Mouse (Mus musculus): Measurements from ENCODE around the gene 1700025G04Rik. TPM values are rescaled to one million over a fixed set of nuclear protein-coding genes. Genes with fewer than 3 reads are reported as not detected.
"Not testable (repeated sequence)": the region's sequence is repeated elsewhere in the genome, so short reads cannot be mapped to it uniquely, and the experiment has no call there.

1700025G04Rik gene
- polyA plus RNA-seq, 1 experiment from 2014 or later, result 8.5 TPM

GRCm38 (mm10) chr1:151851051-151851848, 238.7 kb downstream of the 1700025G04Rik start:
- no peaks in the 10 kb centered on the region for H3K36me3 ChIP-seq (ENCODE audit: inconsistent target)
- H3K27ac ChIP-seq, result no peak overlapping the region
- no peak overlapping the region for H3K4me3 ChIP-seq (ENCODE audit: inconsistent target)
- no peaks in the 10 kb centered on the region for H3K79me2 ChIP-seq (ENCODE audit: inconsistent target)
- 90% methylated on average over 19 of the region's 20 CpGs for WGBS (ENCODE audit: missing documents)

DNA sequence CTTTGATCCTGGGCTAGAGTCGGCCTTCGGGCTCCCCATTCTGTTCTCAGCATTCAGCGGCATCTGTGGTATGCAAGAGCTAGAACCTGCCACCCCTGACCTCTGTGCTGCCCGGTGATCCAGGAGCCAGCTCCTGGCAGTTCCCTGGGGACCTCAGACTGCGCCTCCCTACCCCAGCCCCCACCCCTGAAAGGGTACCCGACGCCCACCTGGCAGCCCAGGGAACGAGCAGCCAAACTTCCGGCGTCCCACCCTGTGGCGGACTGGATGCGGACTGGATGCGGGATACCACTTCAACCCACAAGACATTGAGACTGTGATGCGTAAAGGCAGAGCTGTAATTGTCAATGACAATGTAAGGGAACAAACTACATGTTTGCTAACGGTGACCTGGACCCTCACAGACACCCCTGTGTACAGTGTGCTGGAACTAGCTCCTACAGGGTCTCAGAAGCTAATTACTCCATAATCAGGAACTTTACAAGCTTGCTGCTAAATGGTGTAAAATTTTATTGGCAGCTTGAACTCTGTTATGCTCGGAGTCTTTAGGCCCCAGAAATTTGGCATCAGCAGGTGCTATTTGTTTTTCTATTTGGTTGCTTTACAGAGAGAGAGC, 239.8 kb downstream of the 1700025G04Rik start:
- no peaks in the 10 kb centered on the region for H3K36me3 ChIP-seq (ENCODE audit: inconsistent target)
- H3K79me2 ChIP-seq (ENCODE audit: inconsistent target), result no peaks in the 10 kb centered on the region
- H3K27ac ChIP-seq, result no peak overlapping the region
- H3K4me3 ChIP-seq (ENCODE audit: inconsistent target), result no peak overlapping the region
- 91% methylated on average over 16 of the region's 16 CpGs for WGBS (ENCODE audit: missing documents)

- Histone ChIP-seq H3K4me3 (ENCODE audit: inconsistent target) (no peak overlapping the region), H3K36me3 (ENCODE audit: inconsistent target) (no peaks in the 10 kb centered on the region), H3K79me2 (ENCODE audit: inconsistent target) (no peaks in the 10 kb centered on the region), H3K27ac (no peak overlapping the region)
- WGBS (ENCODE audit: missing documents), result 60% methylated on average over 2 of the region's 2 CpGs
These were observed 241.6 kb downstream of the 1700025G04Rik start for GRCm38 (mm10) chr1:151848286-151848685.

DNA sequence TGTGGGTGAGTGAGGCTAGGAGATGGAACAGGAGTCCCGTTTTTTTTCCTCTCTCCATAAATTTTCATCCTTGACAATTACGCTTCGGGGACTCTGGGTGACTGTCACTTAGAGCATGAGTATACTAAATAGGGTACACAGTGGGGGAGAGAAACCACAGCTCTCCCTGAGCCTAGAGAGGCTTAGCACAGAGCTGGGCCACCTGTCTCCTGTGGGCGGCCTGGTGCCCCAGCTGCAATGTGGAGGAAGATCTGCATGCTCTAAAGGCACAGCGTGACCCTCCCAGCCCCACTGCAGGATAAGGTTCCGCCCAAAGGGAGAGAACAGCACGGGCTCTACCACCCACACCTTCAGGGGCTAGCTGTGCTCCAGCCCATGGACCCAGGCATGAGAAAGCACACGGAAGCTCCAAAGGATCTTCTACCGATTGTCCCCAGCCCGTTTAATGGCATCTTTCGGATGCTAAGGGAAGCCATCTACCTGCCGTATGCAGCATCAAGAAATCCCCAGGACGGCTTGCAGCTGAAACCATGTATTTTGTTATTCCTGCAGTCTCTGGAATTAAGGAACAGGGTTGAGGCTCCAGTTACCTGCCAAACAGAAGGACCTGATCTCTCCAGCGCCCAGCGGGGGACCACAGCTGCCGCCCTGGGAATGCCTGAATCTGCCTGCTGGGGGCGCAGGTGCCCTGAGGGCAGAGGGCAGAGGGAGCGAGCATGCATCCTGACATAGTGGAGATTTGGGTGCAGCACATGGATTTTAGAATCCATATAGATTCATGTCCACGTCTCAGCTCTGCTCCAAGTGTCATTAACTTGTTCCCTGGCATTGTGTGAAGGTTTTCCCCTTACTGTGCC, 243.8 kb downstream of the 1700025G04Rik start:
- WGBS (ENCODE audit: missing documents), result 82% methylated on average over 19 of the region's 19 CpGs
- Histone ChIP-seq H3K79me2 (ENCODE audit: inconsistent target) (no peaks in the 10 kb centered on the region), H3K4me3 (ENCODE audit: inconsistent target) (no peak overlapping the region), H3K27ac (no peak overlapping the region), H3K36me3 (ENCODE audit: inconsistent target) (no peaks in the 10 kb centered on the region)

DNA sequence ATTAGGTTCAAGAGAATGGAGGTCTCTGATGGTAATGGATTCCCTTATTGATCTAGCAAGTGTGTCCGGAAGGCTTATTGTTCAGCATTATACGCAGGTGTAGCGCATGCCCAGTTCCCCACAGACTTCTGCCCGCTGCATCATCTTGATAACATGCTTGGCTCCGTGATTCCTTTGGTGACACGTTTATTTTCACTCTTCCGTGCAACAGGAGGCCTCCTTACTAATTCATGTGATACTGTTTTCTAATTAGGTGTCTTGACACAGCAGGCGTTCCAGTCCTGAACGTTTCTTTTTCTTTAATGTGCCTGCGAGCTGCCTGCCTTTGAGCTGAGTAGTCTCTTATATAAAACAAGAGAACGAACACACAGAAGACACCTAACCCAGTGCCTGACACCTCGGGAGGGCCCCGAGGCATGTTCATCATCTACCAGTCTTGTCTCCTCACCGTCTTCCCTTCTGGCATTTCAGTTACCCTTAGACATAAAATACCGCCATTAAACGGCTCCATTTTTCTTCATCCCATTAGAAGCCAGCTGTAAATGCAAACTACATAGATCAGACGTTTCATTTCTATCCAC, 244.6 kb downstream of the 1700025G04Rik start:
- Histone ChIP-seq H3K79me2 (ENCODE audit: inconsistent target) (no peaks in the 10 kb centered on the region), H3K27ac (no peak overlapping the region), H3K36me3 (ENCODE audit: inconsistent target) (no peaks in the 10 kb centered on the region), H3K4me3 (ENCODE audit: inconsistent target) (no peak overlapping the region)
- WGBS (ENCODE audit: missing documents), result 92% methylated on average over 16 of the region's 17 CpGs

DNA sequence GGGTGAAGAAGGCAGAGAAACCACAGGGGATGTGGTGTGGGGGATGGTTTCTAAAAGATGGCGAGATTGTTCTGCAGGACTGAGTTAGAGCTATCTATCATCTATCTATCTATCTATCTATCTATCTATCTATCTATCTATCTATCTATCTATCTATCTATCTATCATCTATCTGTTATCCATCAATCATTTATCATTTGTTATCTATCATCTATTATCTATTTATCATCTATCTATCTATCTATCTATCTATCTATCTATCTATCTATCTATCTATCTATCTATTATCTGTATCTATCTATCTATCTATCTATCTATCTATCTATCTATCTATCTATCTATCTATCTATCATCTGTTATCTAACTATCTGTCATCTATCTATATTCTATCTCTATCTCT, 249.6 kb downstream of the 1700025G04Rik start:
- H3K4me3 ChIP-seq (ENCODE audit: inconsistent target); H3K27ac ChIP-seq; H3K36me3 ChIP-seq (ENCODE audit: inconsistent target); H3K79me2 ChIP-seq (ENCODE audit: inconsistent target): not testable (repeated sequence)
- WGBS (ENCODE audit: missing documents), result 56% methylated on average over 1 of the region's 1 CpGs

- Histone ChIP-seq H3K79me2 (ENCODE audit: inconsistent target) (no peaks in the 10 kb centered on the region), H3K4me3 (ENCODE audit: inconsistent target) (no peak overlapping the region), H3K27ac (no peak overlapping the region), H3K36me3 (ENCODE audit: inconsistent target) (no peaks in the 10 kb centered on the region)
- WGBS (ENCODE audit: missing documents), result 95% methylated on average over 4 of the region's 4 CpGs
These were observed 254.7 kb downstream of the 1700025G04Rik start for GRCm38 (mm10) chr1:151835261-151835660.

GRCm38 (mm10) chr1:151831791-151832190, 258.1 kb downstream of the 1700025G04Rik start:
- WGBS (ENCODE audit: missing documents), result 80% methylated on average over 3 of the region's 3 CpGs
- Histone ChIP-seq H3K79me2 (ENCODE audit: inconsistent target) (no peaks in the 10 kb centered on the region), H3K27ac (no peak overlapping the region), H3K36me3 (ENCODE audit: inconsistent target) (no peaks in the 10 kb centered on the region), H3K4me3 (ENCODE audit: inconsistent target) (no peak overlapping the region)

DNA sequence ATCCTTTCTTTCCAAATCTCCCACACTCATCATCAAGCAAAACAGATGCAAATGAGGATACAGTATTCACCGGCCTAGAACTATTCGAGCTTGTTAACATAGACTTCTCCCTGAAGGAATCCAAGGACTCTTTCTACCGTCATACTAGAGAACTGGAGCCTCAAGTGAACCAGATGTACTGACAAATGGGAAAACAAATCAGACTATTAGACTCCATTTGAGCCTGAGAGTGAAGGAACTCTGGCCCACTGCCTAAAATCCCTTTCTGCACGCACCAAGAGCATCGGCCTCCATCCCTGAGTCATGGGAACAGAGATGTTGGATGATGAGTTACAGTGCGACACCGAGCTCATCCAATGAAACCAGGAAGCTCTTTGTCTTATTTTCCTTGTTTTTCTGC, 264.9 kb downstream of the 1700025G04Rik start:
- no peaks in the 10 kb centered on the region for H3K79me2 ChIP-seq (ENCODE audit: inconsistent target)
- no peak overlapping the region for H3K4me3 ChIP-seq (ENCODE audit: inconsistent target)
- no peak overlapping the region for H3K27ac ChIP-seq
- 98% methylated on average over 7 of the region's 7 CpGs for WGBS (ENCODE audit: missing documents)
- H3K36me3 ChIP-seq (ENCODE audit: inconsistent target), result no peaks in the 10 kb centered on the region

GRCm38 (mm10) chr1:151820457-151820856, 269.5 kb downstream of the 1700025G04Rik start:
- WGBS (ENCODE audit: missing documents), result 40% methylated on average over 5 of the region's 5 CpGs
- Histone ChIP-seq H3K27ac (no peak overlapping the region), H3K36me3 (ENCODE audit: inconsistent target) (0 out of 2 replicates have a peak, but pooled peaks cover 4% of the 10 kb centered on the region), H3K79me2 (ENCODE audit: inconsistent target) (no peaks in the 10 kb centered on the region), H3K4me3 (ENCODE audit: inconsistent target) (no peak overlapping the region)

GRCm38 (mm10) chr1:151819190-151819589, 270.7 kb downstream of the 1700025G04Rik start:
- Histone ChIP-seq H3K79me2 (ENCODE audit: inconsistent target) (no peaks in the 10 kb centered on the region), H3K27ac (0 out of 2 replicates have a peak overlapping the region, but pooled peaks have one; percentile 21), H3K4me3 (ENCODE audit: inconsistent target) (no peak overlapping the region), H3K36me3 (ENCODE audit: inconsistent target) (peaks cover 11% of the 10 kb centered on the region; the same call in 1 of the 2 replicates)
- WGBS (ENCODE audit: missing documents), result 19% methylated on average over 7 of the region's 7 CpGs

- Histone ChIP-seq H3K4me3 (ENCODE audit: inconsistent target) (no peak overlapping the region), H3K79me2 (ENCODE audit: inconsistent target) (no peaks in the 10 kb centered on the region), H3K27ac (no peak overlapping the region), H3K36me3 (ENCODE audit: inconsistent target) (peaks cover 32% of the 10 kb centered on the region)
- WGBS (ENCODE audit: missing documents), result 96% methylated on average over 3 of the region's 3 CpGs
These were observed 273.9 kb downstream of the 1700025G04Rik start for GRCm38 (mm10) chr1:151816051-151816450.

DNA sequence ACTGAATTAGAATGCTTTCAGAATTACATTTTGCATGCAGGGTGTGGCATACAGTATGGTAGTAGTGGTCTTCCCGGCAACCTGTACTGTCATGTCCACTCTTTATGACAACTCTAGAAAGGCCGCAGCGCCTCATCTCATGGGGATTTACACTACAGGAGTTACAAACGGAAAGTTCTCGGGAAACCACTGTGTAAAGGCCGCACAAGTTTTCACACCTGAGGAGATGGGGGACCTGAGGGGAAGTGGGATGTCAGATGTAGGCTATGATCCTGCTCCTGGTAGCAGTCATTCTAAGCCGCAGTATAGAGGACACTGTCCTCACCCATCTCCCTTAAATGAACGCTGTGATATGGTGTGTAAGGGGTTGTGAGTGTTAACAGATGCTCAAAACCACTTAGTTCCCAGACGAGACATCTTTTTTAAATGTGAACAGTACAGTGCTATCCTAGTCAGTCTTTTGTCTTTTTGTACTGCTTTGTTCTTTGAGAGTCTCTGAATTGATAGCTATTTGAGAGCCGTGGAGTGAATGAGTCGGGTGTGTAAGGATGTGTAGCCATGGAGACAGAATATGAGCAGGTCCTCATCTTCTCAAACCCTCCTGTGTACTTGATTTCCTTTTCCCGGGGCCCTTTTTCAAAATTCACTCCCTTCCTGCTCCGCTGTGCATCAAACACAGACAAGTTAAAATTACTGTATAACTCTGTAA, 277.8 kb downstream of the 1700025G04Rik start:
- H3K27ac ChIP-seq, result no peak overlapping the region
- peaks cover 47% of the 10 kb centered on the region for H3K36me3 ChIP-seq (ENCODE audit: inconsistent target)
- WGBS (ENCODE audit: missing documents), result 95% methylated on average over 13 of the region's 13 CpGs
- H3K79me2 ChIP-seq (ENCODE audit: inconsistent target), result no peaks in the 10 kb centered on the region
- H3K4me3 ChIP-seq (ENCODE audit: inconsistent target), result no peak overlapping the region

DNA sequence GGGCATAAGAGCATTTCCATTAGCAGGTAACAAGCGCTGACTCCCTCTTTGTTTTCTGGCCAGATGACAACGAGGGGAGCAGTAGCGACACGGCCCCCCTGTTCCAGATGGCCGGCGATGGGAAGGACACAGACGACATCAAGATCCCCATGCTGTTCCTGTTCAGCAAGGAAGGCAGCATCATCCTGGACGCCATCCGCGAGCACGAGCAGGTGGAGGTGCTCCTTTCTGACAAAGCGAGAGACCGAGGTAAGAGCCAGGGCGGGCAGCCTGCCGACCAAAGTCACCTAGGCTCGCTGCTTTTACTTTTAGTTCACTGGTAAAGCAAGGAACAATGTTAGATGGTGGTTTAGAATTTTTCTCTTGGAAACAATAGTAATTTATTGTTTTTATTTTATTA, 278.5 kb downstream of the 1700025G04Rik start:
- Histone ChIP-seq H3K27ac (no peak overlapping the region), H3K79me2 (ENCODE audit: inconsistent target) (no peaks in the 10 kb centered on the region), H3K36me3 (ENCODE audit: inconsistent target) (peaks cover 54% of the 10 kb centered on the region), H3K4me3 (ENCODE audit: inconsistent target) (no peak overlapping the region)
- WGBS (ENCODE audit: missing documents), result 95% methylated on average over 12 of the region's 16 CpGs

Measured in macrophage (primary cell).